Mouse (Mus musculus): ENCODE data around the gene Gnb5. TPM values are rescaled to one million over a fixed set of nuclear protein-coding genes. Genes with fewer than 3 reads are reported as not detected.

The Gnb5 gene
- polyA plus RNA-seq, 1 experiment from 2014 or later, result 36.2 TPM

Other genes starting within 250 kb of the Gnb5 start
- 25.7 and 26.9 TPM in 2 replicates for gene Myo5a, start 235.3 kb upstream of the Gnb5 start, polyA plus RNA-seq (2015; fragmentation: Nextera tagmentation; extraction: Ambion mirVana)
- gene Myo5c, start 74.3 kb upstream of the Gnb5 start, polyA plus RNA-seq (2015; fragmentation: Nextera tagmentation; extraction: Ambion mirVana), result 0.21 and 0.28 TPM in 2 replicates
- not detected in 2 replicates for gene Bcl2l10, start 41.5 kb downstream of the Gnb5 start, polyA plus RNA-seq (2015; fragmentation: Nextera tagmentation; extraction: Ambion mirVana)
- gene Mapk6, start 103.7 kb downstream of the Gnb5 start, polyA plus RNA-seq (2015; fragmentation: Nextera tagmentation; extraction: Ambion mirVana), result 139 and 157 TPM in 2 replicates
- gene Leo1, start 135.2 kb downstream of the Gnb5 start, polyA plus RNA-seq (2015; fragmentation: Nextera tagmentation; extraction: Ambion mirVana), result 44.2 and 44.5 TPM in 2 replicates

All from forebrain, embryonic 13.5 days (tissue).